Mouse (Mus musculus): ENCODE data around the gene Gprc5a. TPM values are rescaled to one million over a fixed set of nuclear protein-coding genes. Genes with fewer than 3 reads are reported as not detected.

Gene Gprc5a
- polyA plus RNA-seq, 1 experiment, result 34.2 TPM

DNA sequence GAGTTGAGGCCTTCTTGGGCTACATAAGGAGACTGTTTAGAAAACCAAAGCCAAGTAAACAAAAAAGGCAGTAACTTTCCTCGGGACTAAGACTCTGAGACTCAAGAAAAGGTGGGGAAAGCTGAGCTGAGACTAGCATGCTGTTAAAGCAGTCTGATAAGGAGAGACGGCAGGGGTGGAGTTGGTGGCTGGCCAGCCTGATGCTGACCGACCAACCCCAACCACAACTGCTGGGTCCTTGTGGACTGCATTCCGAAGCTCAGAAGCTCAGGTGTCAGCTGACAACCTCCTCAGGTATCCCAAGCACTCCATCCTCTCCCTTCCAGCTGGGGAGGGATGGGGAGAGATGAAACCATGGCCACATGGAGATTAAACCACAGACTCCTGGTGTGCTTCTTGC lies 9.6 kb upstream of the Gprc5a start:
- Histone ChIP-seq H3K4me3 (ENCODE audit: insufficient read depth, poor library complexity, severe bottlenecking) (no peak overlapping the region), H3K79me3 (ENCODE audit: low read depth) (no peaks in the 10 kb centered on the region), H3K27me3 (ENCODE audit: control insufficient read depth, insufficient read depth, insufficient read length) (no peaks in the 10 kb centered on the region), H3ac (ENCODE audit: control insufficient read depth, insufficient read length, low read depth) (no peak overlapping the region), H3K79me2 (ENCODE audit: control insufficient read depth, insufficient read depth) (no peaks in the 10 kb centered on the region), H3K36me3 (ENCODE audit: control insufficient read depth, insufficient read depth) (no peaks in the 10 kb centered on the region)
- TF ChIP-seq MAX (IDR thresholded peaks at IDR 0.05), result no peak
- no peak for TF ChIP-seq MYOD1 (IDR thresholded peaks at IDR 0.05; ENCODE audit: control insufficient read depth, insufficient read length, low read depth)
- no peak for TF ChIP-seq MYOG (IDR thresholded peaks at IDR 0.05; ENCODE audit: control insufficient read depth, extremely low read depth, insufficient read length)

DNA sequence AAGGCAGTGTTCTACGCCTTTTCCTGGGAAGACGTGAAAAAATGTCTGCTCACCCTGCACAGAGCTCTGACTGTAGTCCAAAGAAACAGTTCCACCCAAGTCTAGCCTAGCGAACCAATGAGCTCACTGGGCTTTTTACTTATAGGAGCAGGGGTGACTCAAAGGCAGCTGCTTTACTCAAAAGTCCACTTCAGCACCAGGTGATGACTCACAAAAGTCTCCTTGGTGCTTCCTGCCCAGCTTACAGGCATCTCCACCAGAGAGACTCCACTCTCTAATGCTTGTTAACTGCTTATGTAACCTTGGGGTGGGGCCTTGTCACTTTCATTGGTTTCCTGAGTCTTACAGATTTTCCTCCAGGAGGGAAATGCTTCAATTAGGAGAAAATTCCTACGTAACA lies 4.7 kb upstream of the Gprc5a start:
- peaks cover 3% of the 10 kb centered on the region for H3K79me2 ChIP-seq (ENCODE audit: control insufficient read depth, insufficient read depth)
- H3ac ChIP-seq (ENCODE audit: control insufficient read depth, insufficient read length, low read depth), result no peak overlapping the region
- no peak for TF ChIP-seq FOSL1 (IDR thresholded peaks at IDR 0.05; ENCODE audit: insufficient read depth, low read length, poor library complexity, severe bottlenecking)
- TF ChIP-seq MYOD1 (IDR thresholded peaks at IDR 0.05; ENCODE audit: control insufficient read depth, insufficient read length, low read depth), result peak; percentile 55
- peak; percentile 32 for TF ChIP-seq MAX (IDR thresholded peaks at IDR 0.05)
- no peak for TF ChIP-seq CEBPB (IDR thresholded peaks at IDR 0.05; ENCODE audit: low read depth)
- no peak for TF ChIP-seq USF1 (IDR thresholded peaks at IDR 0.05; ENCODE audit: low read depth)
- no peak for TF ChIP-seq CTCF (IDR thresholded peaks at IDR 0.05; ENCODE audit: control insufficient read depth, insufficient read depth, insufficient read length)
- no peak for TF ChIP-seq MYOG (IDR thresholded peaks at IDR 0.05; ENCODE audit: control insufficient read depth, extremely low read depth, insufficient read length)
- peaks cover 1% of the 10 kb centered on the region for H3K79me3 ChIP-seq (ENCODE audit: low read depth)
- H3K36me3 ChIP-seq (ENCODE audit: control insufficient read depth, insufficient read depth), result no peaks in the 10 kb centered on the region
- H3K4me3 ChIP-seq (ENCODE audit: insufficient read depth, poor library complexity, severe bottlenecking), result no peak overlapping the region
- H3K27me3 ChIP-seq (ENCODE audit: control insufficient read depth, insufficient read depth, insufficient read length), result no peaks in the 10 kb centered on the region

DNA sequence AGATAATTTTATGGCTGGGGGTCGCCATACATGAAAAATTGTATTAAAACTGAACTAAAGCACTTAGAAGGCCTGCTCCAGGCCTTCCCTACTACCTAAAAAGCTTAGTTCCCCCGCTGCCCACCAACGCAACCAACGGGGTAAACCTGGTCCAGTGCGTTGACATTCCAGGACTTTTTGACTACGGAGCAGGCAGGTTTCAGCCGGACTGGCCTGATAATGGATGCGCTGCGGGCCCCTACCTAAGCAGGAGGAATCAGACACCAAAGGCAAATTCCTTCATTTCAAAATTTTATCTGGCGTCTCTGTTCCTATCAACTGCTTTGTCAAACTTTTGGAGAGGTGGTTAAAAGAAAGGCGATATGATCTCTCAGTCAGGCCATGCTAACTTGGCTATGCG lies 830 bp upstream of the Gprc5a start:
- Histone ChIP-seq H3K36me3 (ENCODE audit: control insufficient read depth, insufficient read depth) (no peaks in the 10 kb centered on the region), H3K79me3 (ENCODE audit: low read depth) (peaks cover 28% of the 10 kb centered on the region), H3K79me2 (ENCODE audit: control insufficient read depth, insufficient read depth) (peaks cover 39% of the 10 kb centered on the region), H3ac (ENCODE audit: control insufficient read depth, insufficient read length, low read depth) (no peak overlapping the region), H3K27me3 (ENCODE audit: control insufficient read depth, insufficient read depth, insufficient read length) (no peaks in the 10 kb centered on the region), H3K4me3 (ENCODE audit: insufficient read depth, poor library complexity, severe bottlenecking) (no peak overlapping the region)
- TF ChIP-seq CTCF (IDR thresholded peaks at IDR 0.05; ENCODE audit: control insufficient read depth, insufficient read depth, insufficient read length), result no peak
- TF ChIP-seq MAX (IDR thresholded peaks at IDR 0.05), result no peak
- no peak for TF ChIP-seq CEBPB (IDR thresholded peaks at IDR 0.05; ENCODE audit: low read depth)
- no peak for TF ChIP-seq FOSL1 (IDR thresholded peaks at IDR 0.05; ENCODE audit: insufficient read depth, low read length, poor library complexity, severe bottlenecking)
- TF ChIP-seq MYOG (IDR thresholded peaks at IDR 0.05; ENCODE audit: control insufficient read depth, extremely low read depth, insufficient read length), result no peak
- TF ChIP-seq MYOD1 (IDR thresholded peaks at IDR 0.05; ENCODE audit: control insufficient read depth, insufficient read length, low read depth), result no peak
- TF ChIP-seq USF1 (IDR thresholded peaks at IDR 0.05; ENCODE audit: low read depth), result no peak

GRCm38 (mm10) chr6:135066795-135067445 lies 1.5 kb downstream of the Gprc5a start:
- Histone ChIP-seq H3K27me3 (ENCODE audit: control insufficient read depth, insufficient read depth, insufficient read length) (no peaks in the 10 kb centered on the region), H3K79me2 (ENCODE audit: control insufficient read depth, insufficient read depth) (peaks cover 62% of the 10 kb centered on the region), H3K4me3 (ENCODE audit: insufficient read depth, poor library complexity, severe bottlenecking) (peak overlapping the region; percentile 41), H3K36me3 (ENCODE audit: control insufficient read depth, insufficient read depth) (peaks cover 5% of the 10 kb centered on the region), H3ac (ENCODE audit: control insufficient read depth, insufficient read length, low read depth) (peak overlapping the region; percentile 41), H3K79me3 (ENCODE audit: low read depth) (peaks cover 40% of the 10 kb centered on the region)
- no peak for TF ChIP-seq USF1 (IDR thresholded peaks at IDR 0.05; ENCODE audit: low read depth)
- TF ChIP-seq MAX (IDR thresholded peaks at IDR 0.05), result no peak
- TF ChIP-seq FOSL1 (IDR thresholded peaks at IDR 0.05; ENCODE audit: insufficient read depth, low read length, poor library complexity, severe bottlenecking), result no peak
- TF ChIP-seq MYOG (IDR thresholded peaks at IDR 0.05; ENCODE audit: control insufficient read depth, extremely low read depth, insufficient read length), result no peak
- no peak for TF ChIP-seq MYOD1 (IDR thresholded peaks at IDR 0.05; ENCODE audit: control insufficient read depth, insufficient read length, low read depth)
- no peak for TF ChIP-seq CTCF (IDR thresholded peaks at IDR 0.05; ENCODE audit: control insufficient read depth, insufficient read depth, insufficient read length)
- no peak for TF ChIP-seq CEBPB (IDR thresholded peaks at IDR 0.05; ENCODE audit: low read depth)

- Histone ChIP-seq H3K36me3 (ENCODE audit: control insufficient read depth, insufficient read depth) (peaks cover 6% of the 10 kb centered on the region), H3K4me3 (ENCODE audit: insufficient read depth, poor library complexity, severe bottlenecking) (no peak overlapping the region), H3K79me2 (ENCODE audit: control insufficient read depth, insufficient read depth) (peaks cover 74% of the 10 kb centered on the region), H3K79me3 (ENCODE audit: low read depth) (peaks cover 49% of the 10 kb centered on the region), H3K27me3 (ENCODE audit: control insufficient read depth, insufficient read depth, insufficient read length) (no peaks in the 10 kb centered on the region), H3ac (ENCODE audit: control insufficient read depth, insufficient read length, low read depth) (no peak overlapping the region)
- TF ChIP-seq MYOG (IDR thresholded peaks at IDR 0.05; ENCODE audit: control insufficient read depth, extremely low read depth, insufficient read length), result no peak
- no peak for TF ChIP-seq MAX (IDR thresholded peaks at IDR 0.05)
- TF ChIP-seq FOSL1 (IDR thresholded peaks at IDR 0.05; ENCODE audit: insufficient read depth, low read length, poor library complexity, severe bottlenecking), result no peak
These were observed 2.8 kb downstream of the Gprc5a start for GRCm38 (mm10) chr6:135068221-135068620.

GRCm38 (mm10) chr6:135069856-135070255 lies 4.4 kb downstream of the Gprc5a start:
- peaks cover 59% of the 10 kb centered on the region for H3K79me3 ChIP-seq (ENCODE audit: low read depth)
- H3K36me3 ChIP-seq (ENCODE audit: control insufficient read depth, insufficient read depth), result peaks cover 11% of the 10 kb centered on the region
- no peaks in the 10 kb centered on the region for H3K27me3 ChIP-seq (ENCODE audit: control insufficient read depth, insufficient read depth, insufficient read length)
- TF ChIP-seq USF1 (IDR thresholded peaks at IDR 0.05; ENCODE audit: low read depth) (no peak), MAX (IDR thresholded peaks at IDR 0.05) (no peak), CEBPB (IDR thresholded peaks at IDR 0.05; ENCODE audit: low read depth) (no peak), MYOD1 (IDR thresholded peaks at IDR 0.05; ENCODE audit: control insufficient read depth, insufficient read length, low read depth) (no peak), FOSL1 (IDR thresholded peaks at IDR 0.05; ENCODE audit: insufficient read depth, low read length, poor library complexity, severe bottlenecking) (no peak)
- peaks cover 90% of the 10 kb centered on the region for H3K79me2 ChIP-seq (ENCODE audit: control insufficient read depth, insufficient read depth)
- no peak overlapping the region for H3K4me3 ChIP-seq (ENCODE audit: insufficient read depth, poor library complexity, severe bottlenecking)
- H3ac ChIP-seq (ENCODE audit: control insufficient read depth, insufficient read length, low read depth), result no peak overlapping the region
